Mouse (Mus musculus): ENCODE measurements around the gene Akap7.

Akap7 gene

GRCm38 (mm10) chr10:25307770-25308169 is at the start of gene Akap7:
Gene Akap7 (minus strand): TSS chr10:25307870.
- no peak for DNase-seq (ENCODE audit: low read depth)

GRCm38 (mm10) chr10:25354390-25354789 is 46.7 kb upstream of the Akap7 start:
- DNase-seq (ENCODE audit: low read depth), result no peak

- no peak for DNase-seq (ENCODE audit: low read depth)
These were observed 46.3 kb upstream of the Akap7 start for GRCm38 (mm10) chr10:25353941-25354340.

- no peak for DNase-seq (ENCODE audit: low read depth)
These were observed 35.1 kb upstream of the Akap7 start for GRCm38 (mm10) chr10:25342801-25343200.

GRCm38 (mm10) chr10:25340675-25341074 is 33.0 kb upstream of the Akap7 start:
- DNase-seq (ENCODE audit: low read depth), result no peak

- no peak for DNase-seq (ENCODE audit: low read depth)
These were observed 25.9 kb upstream of the Akap7 start for GRCm38 (mm10) chr10:25333390-25334079.

- DNase-seq (ENCODE audit: low read depth), result peak; percentile 7
These were observed 23.8 kb upstream of the Akap7 start for GRCm38 (mm10) chr10:25331321-25332049.

GRCm38 (mm10) chr10:25330094-25330493 is 22.4 kb upstream of the Akap7 start:
- no peak for DNase-seq (ENCODE audit: low read depth)

- no peak for DNase-seq (ENCODE audit: low read depth)
These were observed 19.8 kb upstream of the Akap7 start for GRCm38 (mm10) chr10:25327511-25327910.

- no peak for DNase-seq (ENCODE audit: low read depth)
These were observed 18.0 kb upstream of the Akap7 start for GRCm38 (mm10) chr10:25325690-25326089.

GRCm38 (mm10) chr10:25321198-25321597 is 13.5 kb upstream of the Akap7 start:
- no peak for DNase-seq (ENCODE audit: low read depth)

- no peak for DNase-seq (ENCODE audit: low read depth)
These were observed 11.9 kb upstream of the Akap7 start for GRCm38 (mm10) chr10:25319531-25319930.

- no peak for DNase-seq (ENCODE audit: low read depth)
These were observed 10.7 kb upstream of the Akap7 start for GRCm38 (mm10) chr10:25318405-25318804.

- DNase-seq (ENCODE audit: low read depth), result no peak
These were observed 10.0 kb upstream of the Akap7 start for GRCm38 (mm10) chr10:25317665-25318064.

GRCm38 (mm10) chr10:25313856-25314584 is 6.3 kb upstream of the Akap7 start:
- no peak for DNase-seq (ENCODE audit: low read depth)

GRCm38 (mm10) chr10:25311554-25312212 is 4.0 kb upstream of the Akap7 start:
- no peak for DNase-seq (ENCODE audit: low read depth)

- DNase-seq (ENCODE audit: low read depth), result no peak
These were observed 3.1 kb upstream of the Akap7 start for GRCm38 (mm10) chr10:25310736-25311135.

- DNase-seq (ENCODE audit: low read depth), result no peak
These were observed 2.3 kb upstream of the Akap7 start for GRCm38 (mm10) chr10:25309996-25310395.

- no peak for DNase-seq (ENCODE audit: low read depth)
These were observed 2.5 kb downstream of the Akap7 start for GRCm38 (mm10) chr10:25305146-25305545.

GRCm38 (mm10) chr10:25304608-25305007 is 3.1 kb downstream of the Akap7 start:
- DNase-seq (ENCODE audit: low read depth), result no peak

GRCm38 (mm10) chr10:25299031-25299529 is 8.6 kb downstream of the Akap7 start:
- DNase-seq (ENCODE audit: low read depth), result no peak

GRCm38 (mm10) chr10:25298264-25298671 is 9.4 kb downstream of the Akap7 start:
- no peak for DNase-seq (ENCODE audit: low read depth)

Measured in naive thymus-derived CD4-positive, alpha-beta T cell, adult 2 months (primary cell).